Mouse (Mus musculus): ENCODE measurements around the gene Zfp446.
"Not testable (repeated sequence)": the region's sequence is repeated elsewhere in the genome, so short reads cannot be mapped to it uniquely, and the experiment has no call there.

Zfp446 gene

GRCm38 (mm10) chr7:12977682-12978389 lies at the start of gene Zfp446:
TSS of gene Zfp446 (plus strand) at chr7:12977848.
- DNase-seq, result peak; percentile 91 to 96

GRCm38 (mm10) chr7:12933615-12934140 lies 44.0 kb upstream of the Zfp446 start:
- DNase-seq, result no peak

GRCm38 (mm10) chr7:12934808-12935207 lies 42.8 kb upstream of the Zfp446 start:
- DNase-seq, result no peak

GRCm38 (mm10) chr7:12937254-12937803 lies 40.3 kb upstream of the Zfp446 start:
- DNase-seq, result not testable (repeated sequence)

- DNase-seq, result no peak
Measured at GRCm38 (mm10) chr7:12940599-12940998, 37.0 kb upstream of the Zfp446 start.

GRCm38 (mm10) chr7:12943488-12943887 lies 34.2 kb upstream of the Zfp446 start:
- DNase-seq, result no peak

GRCm38 (mm10) chr7:12949032-12949871 lies 28.4 kb upstream of the Zfp446 start:
- peak; percentile 85 to 86 for DNase-seq

DNA sequence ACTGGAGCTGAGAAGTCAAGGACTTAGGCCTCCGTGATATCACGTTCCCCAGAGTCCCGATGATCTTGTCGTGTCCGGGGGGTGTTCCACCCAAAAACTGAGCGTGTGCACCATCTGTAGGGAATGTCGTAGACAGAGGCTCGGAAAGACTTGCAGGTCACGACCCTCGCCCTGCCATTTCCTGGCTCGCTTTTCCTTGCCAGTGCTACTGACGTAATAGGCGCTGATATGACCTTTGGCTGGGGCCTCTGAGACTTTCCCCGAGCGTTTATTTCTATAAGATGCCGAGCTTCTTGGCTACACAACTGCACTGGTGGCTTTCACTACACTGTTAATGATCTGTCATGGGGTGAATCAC lies 27.8 kb upstream of the Zfp446 start:
- DNase-seq, result no peak

GRCm38 (mm10) chr7:12954896-12955295 lies 22.8 kb upstream of the Zfp446 start:
- DNase-seq, result no peak

DNA sequence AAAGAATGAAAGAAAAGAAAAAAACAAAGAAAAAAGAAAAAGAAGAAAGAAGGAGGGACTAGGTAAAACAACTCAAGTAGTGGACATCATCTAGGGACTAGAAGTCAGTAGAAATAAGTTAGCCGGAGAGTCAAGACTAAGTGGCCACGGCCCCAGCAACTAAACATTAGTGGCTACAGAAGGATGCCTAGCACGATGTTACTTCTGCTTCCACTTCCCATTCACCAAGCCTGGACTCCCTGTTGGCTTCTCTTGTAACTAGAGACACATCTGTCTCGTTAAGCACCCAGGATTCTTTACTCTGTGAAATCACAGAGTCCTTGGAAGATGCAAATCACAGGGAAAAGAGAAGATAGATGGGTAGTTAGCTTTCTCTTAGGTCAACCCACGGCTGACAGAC lies 20.1 kb upstream of the Zfp446 start:
- DNase-seq, result no peak

DNA sequence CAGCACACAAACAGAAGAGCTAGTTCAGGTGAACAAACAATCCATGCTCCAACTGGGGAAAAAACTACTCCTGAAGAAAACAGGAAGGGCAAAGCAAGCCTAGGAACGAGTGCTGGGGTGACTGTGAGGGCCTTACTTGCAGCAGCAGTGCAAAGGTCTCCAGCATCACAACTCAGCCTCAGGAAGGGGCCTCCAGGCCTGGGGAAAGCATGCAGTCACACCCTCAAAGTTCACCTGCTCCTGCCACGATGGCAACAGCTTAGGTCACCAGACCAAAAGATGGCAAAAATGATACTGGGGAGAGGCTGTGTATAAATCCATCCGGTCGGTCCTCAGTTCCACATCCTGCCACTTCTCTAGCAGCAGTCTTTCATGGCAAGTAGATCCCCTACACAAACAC lies 18.7 kb upstream of the Zfp446 start:
- no peak for DNase-seq

- no peak for DNase-seq
Measured at GRCm38 (mm10) chr7:12959718-12960117, 17.9 kb upstream of the Zfp446 start.

- peak; percentile 25 to 42 for DNase-seq
Measured at GRCm38 (mm10) chr7:12961511-12962141, 16.0 kb upstream of the Zfp446 start.

GRCm38 (mm10) chr7:12965678-12966091 lies 12.0 kb upstream of the Zfp446 start, which contains the start of gene Zfp324:
TSS of gene Zfp324 (plus strand) at chr7:12965838.
- peak; percentile 77 to 86 for DNase-seq

- DNase-seq, result peak; percentile 46 to 71
Measured at GRCm38 (mm10) chr7:12966104-12966845, 11.4 kb upstream of the Zfp446 start.

DNA sequence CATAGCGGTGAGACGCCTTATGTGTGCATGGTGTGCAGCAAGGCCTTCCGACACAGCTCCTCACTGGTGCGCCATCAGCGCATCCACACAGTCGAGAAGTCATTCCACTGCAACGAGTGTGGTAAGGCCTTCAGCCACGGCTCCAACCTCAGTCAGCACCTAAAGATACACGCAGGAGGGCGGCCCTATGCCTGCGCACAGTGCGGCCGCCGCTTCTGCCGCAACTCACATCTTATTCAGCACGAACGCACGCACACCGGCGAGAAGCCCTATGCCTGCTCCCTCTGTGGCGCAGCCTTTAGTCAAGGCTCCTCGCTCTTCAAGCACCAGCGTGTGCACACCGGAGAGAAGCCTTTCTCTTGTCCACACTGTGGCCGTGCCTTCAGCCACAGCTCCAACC lies 6.7 kb upstream of the Zfp446 start:
- DNase-seq, result no peak

- peak in 1 of 2 experiments; percentile 8 for DNase-seq
Measured at GRCm38 (mm10) chr7:12978931-12979722, 1.5 kb downstream of the Zfp446 start.

- DNase-seq, result no peak
Measured at GRCm38 (mm10) chr7:12979776-12980175, 2.1 kb downstream of the Zfp446 start.

- no peak for DNase-seq
Measured at GRCm38 (mm10) chr7:12980291-12980690, 2.6 kb downstream of the Zfp446 start.

DNA sequence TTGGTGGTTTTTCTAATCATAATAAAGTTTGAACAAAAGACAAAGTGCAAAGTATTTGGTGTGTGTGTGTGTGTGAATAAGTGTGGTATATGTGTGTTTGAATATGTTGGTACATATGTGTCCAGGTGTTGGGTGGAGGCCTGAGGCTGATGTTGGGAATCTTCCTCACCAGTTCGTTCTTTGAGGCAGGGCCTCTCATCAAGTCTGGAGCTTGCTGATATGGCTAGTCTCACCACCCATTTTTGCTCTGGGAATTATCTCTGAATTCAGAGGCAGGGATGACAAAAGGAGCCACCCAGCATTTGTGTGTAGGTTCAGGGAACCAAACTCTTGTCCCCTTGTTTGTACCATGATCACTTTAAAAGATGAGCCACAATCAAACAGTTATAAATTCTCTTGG lies 8.1 kb downstream of the Zfp446 start:
- DNase-seq, result no peak

GRCm38 (mm10) chr7:12986906-12987305 lies 9.3 kb downstream of the Zfp446 start:
- no peak for DNase-seq

Data from spleen, adult 18-20 months (tissue).